Mouse (Mus musculus) kidney, adult 2 months (tissue): ENCODE results near the gene Sytl1.

Experiments
- CTCF ChIP-seq: fragments of 200-500 bp; conservative IDR thresholded peaks from 2 replicates; pipeline ENCODE4 v1.5.1; 2011; ENCODE audit warnings: low read depth, mild to moderate bottlenecking, control low read depth, low read length, moderate library complexity, mixed read lengths; ENCODE audit not compliant: insufficient read depth, insufficient read length
- POLR2A ChIP-seq: fragments of 200-500 bp; IDR thresholded peaks from one replicate; pipeline ENCODE4 v1.6.1; 2011; ENCODE audit warnings: low read depth, low read length, control low read depth

GRCm38 (mm10) chr4:133243538-133243937 is 19.4 kb downstream of the Sytl1 start:
- TF ChIP-seq CTCF (no peak), POLR2A (no peak)
